Mouse (Mus musculus): Measurements from ENCODE around the gene Tnfaip6.

The Tnfaip6 gene

GRCm38 (mm10) chr2:52052335-52052734 is 14.5 kb downstream of the Tnfaip6 start:
- DNase-seq (ENCODE audit: low spot score): no peak

- no peak for DNase-seq (ENCODE audit: low spot score)
These were observed 15.7 kb downstream of the Tnfaip6 start for GRCm38 (mm10) chr2:52053502-52053901.

GRCm38 (mm10) chr2:52055616-52056015 is 17.8 kb downstream of the Tnfaip6 start:
- no peak for DNase-seq (ENCODE audit: low spot score)

GRCm38 (mm10) chr2:52057099-52057498 is 19.3 kb downstream of the Tnfaip6 start:
- no peak for DNase-seq (ENCODE audit: low spot score)

- DNase-seq (ENCODE audit: low spot score): no peak
These were observed 19.9 kb downstream of the Tnfaip6 start for GRCm38 (mm10) chr2:52057681-52058080.

- no peak for DNase-seq (ENCODE audit: low spot score)
These were observed 30.8 kb downstream of the Tnfaip6 start for GRCm38 (mm10) chr2:52068641-52069040.

GRCm38 (mm10) chr2:52070816-52071215 is 33.0 kb downstream of the Tnfaip6 start:
- no peak for DNase-seq (ENCODE audit: low spot score)

GRCm38 (mm10) chr2:52071241-52071991 is 33.6 kb downstream of the Tnfaip6 start:
- DNase-seq (ENCODE audit: low spot score): no peak

- no peak for DNase-seq (ENCODE audit: low spot score)
These were observed 34.3 kb downstream of the Tnfaip6 start for GRCm38 (mm10) chr2:52072065-52072490.

- DNase-seq (ENCODE audit: low spot score): peak; percentile 79
These were observed 34.8 kb downstream of the Tnfaip6 start, which contains the start of gene Rif1 for GRCm38 (mm10) chr2:52072491-52073140. Rif1 (plus strand) TSS chr2:52072832.

GRCm38 (mm10) chr2:52073141-52073904 is 35.5 kb downstream of the Tnfaip6 start:
- DNase-seq (ENCODE audit: low spot score): no peak

GRCm38 (mm10) chr2:52078666-52079065 is 40.9 kb downstream of the Tnfaip6 start:
- DNase-seq (ENCODE audit: low spot score): no peak

GRCm38 (mm10) chr2:52084013-52084412 is 46.2 kb downstream of the Tnfaip6 start:
- DNase-seq (ENCODE audit: low spot score): no peak

GRCm38 (mm10) chr2:52084571-52084970 is 46.8 kb downstream of the Tnfaip6 start:
- no peak for DNase-seq (ENCODE audit: low spot score)
